Mouse (Mus musculus) lung, postnatal 10 days (tissue): Measurements from ENCODE around the gene Mfsd4b1.
"Not testable (repeated sequence)": the region's sequence is repeated elsewhere in the genome, so short reads cannot be mapped to it uniquely, and the experiment has no call there.

ENCODE experiments used
- DNase-seq: peaks from one replicate; pipeline ENCODE4 v3.0.0; 2021

The Mfsd4b1 gene

GRCm38 (mm10) chr10:40032897-40033296, 7.8 kb upstream of the Mfsd4b1 start:
- DNase-seq: no peak

GRCm38 (mm10) chr10:40030716-40031115, 5.6 kb upstream of the Mfsd4b1 start:
- no peak for DNase-seq

- no peak for DNase-seq
Measured at GRCm38 (mm10) chr10:40029610-40030009, 4.5 kb upstream of the Mfsd4b1 start.

- peak; percentile 29 for DNase-seq
Measured at GRCm38 (mm10) chr10:40028091-40028490, 3.0 kb upstream of the Mfsd4b1 start.

DNA sequence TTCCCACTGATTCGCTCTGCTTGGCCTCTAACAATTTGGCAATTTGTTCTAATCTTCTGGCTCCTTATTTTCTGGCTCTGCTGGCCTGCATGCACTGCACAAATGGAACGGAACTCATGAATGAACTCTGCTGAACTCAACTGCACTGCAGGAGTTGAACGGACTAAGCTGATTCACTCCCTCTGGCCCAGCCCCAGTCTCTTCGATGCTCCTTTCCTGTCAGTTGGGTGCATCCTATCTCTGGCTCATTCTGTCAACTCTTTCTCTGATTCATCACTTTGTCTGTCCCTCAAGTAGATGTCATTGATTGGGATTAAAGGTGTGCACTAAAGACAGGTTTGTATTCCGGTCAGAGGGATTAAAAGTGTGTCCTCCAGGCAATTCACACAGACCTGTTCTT, 1.5 kb upstream of the Mfsd4b1 start:
- no peak for DNase-seq

- no peak for DNase-seq
Measured at GRCm38 (mm10) chr10:40025560-40025959, 492 bp upstream of the Mfsd4b1 start.

GRCm38 (mm10) chr10:40020401-40020800, 4.7 kb downstream of the Mfsd4b1 start:
- no peak for DNase-seq

DNA sequence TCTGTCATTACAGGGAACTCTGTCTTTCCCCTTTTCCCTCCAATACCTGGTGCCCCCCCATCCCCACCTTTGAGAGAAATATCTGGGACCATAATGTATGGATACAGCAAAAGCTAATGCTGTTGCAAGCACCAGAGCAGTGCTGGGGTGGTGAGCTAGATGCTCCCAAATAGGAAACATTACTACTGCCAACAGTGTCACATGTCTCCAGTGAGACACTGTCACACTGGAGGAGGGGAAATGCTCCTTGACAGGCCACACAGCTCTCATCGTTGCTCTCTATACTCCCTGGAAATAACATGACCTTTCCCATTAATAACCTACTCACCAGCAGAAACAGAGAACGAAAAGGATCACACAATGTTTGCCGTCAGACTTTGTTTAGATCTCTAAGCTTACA, 5.6 kb downstream of the Mfsd4b1 start:
- DNase-seq: no peak

DNA sequence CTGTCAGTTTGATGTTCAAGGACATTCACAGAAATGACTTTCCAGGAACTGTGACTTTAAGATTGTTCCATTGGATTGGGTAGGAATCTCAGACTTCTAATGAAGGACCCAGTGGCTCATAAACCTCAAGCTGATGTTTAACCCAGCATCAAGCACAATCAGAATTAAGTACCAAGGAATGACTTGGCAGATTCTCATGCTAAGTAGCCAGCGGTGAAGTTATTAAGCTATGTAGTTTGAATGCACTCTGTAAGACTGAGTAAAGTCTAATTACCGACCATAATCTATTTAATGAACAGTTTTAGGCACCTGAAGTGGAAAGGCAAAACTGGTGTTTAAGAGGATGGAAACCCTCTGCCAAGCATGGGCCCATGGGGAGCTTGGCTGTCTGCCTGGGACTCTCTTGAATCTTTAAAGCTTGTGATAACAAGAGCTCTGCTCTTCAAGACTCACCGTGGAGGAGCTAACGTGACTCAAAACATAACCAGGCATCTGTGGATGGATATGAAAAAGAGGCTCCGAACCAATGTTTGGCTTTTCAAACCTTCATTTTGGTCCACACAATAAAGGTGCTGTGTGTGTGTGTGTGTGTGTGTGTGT, 6.7 kb downstream of the Mfsd4b1 start:
- no peak for DNase-seq

DNA sequence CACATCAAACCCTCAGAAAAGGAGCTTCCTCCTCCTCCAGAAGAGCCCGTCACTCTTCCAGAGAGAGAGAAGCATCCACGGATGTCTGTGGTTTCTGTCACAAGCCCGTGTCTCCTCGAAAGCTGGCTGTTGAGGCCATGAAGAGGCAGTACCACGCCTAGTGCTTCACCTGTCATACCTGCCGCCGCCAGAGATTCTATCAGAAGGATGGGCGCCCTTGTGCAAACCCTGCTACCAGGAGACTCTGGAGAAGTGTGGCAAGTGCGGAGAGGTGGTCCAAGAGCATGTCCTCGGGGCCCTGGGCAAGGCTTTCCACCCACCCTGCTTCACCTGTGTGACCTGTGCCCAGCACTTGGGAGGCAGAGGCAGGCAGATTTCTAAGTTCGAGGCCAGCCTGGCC, 15.5 kb downstream of the Mfsd4b1 start:
- DNase-seq: no peak

GRCm38 (mm10) chr10:40008847-40009246, 16.2 kb downstream of the Mfsd4b1 start:
- DNase-seq: not testable (repeated sequence)

GRCm38 (mm10) chr10:40007953-40008352, 17.1 kb downstream of the Mfsd4b1 start:
- DNase-seq: no peak

DNA sequence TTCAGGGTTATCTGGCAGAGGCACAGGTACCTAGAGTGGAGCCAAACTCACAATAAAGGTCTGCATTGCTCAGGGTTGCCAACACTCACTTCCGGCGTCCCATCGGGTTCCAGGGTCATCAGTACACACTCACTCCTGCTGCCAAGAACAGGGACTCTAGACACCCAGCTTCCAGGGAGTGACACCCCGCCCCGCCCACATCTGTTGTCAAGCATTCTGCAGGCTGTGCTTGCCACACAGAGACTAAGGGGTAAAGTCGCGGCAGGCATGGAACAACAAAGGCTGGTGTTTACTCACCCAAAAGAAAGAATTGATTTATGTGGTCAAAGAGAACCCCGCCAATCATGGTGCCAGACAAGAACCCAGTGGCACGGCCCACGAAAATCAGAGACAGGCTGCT, 18.1 kb downstream of the Mfsd4b1 start:
- DNase-seq: peak; percentile 11

DNA sequence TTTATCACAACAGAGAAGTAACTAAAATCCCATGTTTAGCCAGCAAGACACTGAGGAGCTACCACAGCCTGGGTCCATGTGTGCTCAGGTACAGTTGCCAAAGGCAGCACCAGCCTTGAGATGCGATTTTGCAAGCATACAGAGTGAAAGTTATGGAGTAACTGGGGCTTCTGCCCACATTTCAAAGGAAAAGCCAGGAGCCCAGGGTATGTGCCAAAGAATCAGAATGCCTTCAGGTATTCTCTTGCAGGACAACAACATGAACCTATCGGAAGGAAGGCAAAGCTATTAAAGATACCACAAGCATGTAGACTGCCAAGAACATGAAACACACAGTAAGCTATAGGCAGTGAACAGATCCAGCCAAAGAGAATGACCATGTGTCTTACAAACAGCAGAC, 24.3 kb downstream of the Mfsd4b1 start:
- no peak for DNase-seq

- DNase-seq: no peak
Measured at GRCm38 (mm10) chr10:39991155-39991554, 33.9 kb downstream of the Mfsd4b1 start.

- DNase-seq: no peak
Measured at GRCm38 (mm10) chr10:39986466-39986865, 38.6 kb downstream of the Mfsd4b1 start, which contains the start of gene Mfsd4b5. TSS of gene Mfsd4b5 (minus strand) at chr10:39986646.

- DNase-seq: no peak
Measured at GRCm38 (mm10) chr10:39982604-39983003, 42.5 kb downstream of the Mfsd4b1 start.

DNA sequence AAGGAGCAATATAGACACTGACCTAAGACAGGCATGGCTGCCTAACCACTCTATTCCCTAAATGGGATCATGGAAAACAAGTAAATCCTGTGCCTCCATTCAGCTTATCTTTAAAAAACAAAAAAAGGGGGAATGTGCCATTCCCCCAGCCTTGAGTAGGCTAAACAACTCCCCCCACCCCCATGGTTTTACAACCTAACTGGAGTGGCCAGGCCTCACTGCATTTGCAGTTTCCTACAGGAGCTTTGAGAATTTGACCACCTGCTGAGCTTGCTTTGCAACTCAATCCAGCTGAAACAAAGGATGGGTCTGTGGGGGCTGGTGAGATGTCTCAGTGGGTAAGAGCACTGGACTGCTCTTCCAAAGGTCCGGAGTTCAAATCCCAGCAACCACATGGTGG, 46.8 kb downstream of the Mfsd4b1 start:
- DNase-seq: no peak

DNA sequence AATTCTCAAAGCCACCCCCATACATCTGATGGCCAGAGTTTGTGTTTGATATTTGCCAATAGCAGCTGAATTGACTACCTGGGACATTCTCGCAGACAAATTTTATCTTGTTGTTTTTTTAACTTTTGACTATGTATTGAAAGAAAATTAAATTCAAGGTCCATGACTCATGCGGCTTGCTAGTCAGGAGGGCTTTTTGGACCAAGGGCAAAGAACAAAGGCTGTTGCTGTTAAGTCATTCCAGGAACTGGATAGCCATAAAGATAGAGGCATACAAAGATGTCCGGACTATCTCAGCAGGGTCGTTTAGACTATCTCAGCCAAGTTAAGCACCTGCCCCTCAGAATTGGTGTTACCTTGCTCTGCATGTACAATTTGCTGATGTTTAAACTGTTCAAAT, 47.7 kb downstream of the Mfsd4b1 start:
- no peak for DNase-seq

DNA sequence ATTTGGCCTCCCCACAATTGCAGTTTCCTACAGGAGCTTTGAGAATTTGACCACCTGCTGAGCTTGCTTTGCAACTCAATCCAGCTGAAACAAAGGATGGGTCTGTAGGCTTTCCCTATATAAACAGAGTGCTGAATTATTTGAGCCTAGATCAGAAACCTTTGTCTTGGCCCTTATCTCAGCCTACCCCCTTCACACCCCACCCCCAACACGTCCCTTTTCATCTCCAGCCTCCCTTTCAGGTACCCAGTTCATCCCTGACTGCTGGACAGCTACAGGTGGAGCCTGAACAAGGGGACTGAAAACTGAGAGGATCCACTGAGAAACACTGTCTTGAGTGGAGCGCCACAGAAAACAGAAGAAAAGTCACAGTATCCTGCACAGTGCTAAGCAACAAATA, 49.3 kb downstream of the Mfsd4b1 start:
- no peak for DNase-seq

- no peak for DNase-seq
Measured at GRCm38 (mm10) chr10:39974982-39975381, 50.1 kb downstream of the Mfsd4b1 start.

- peak; percentile 18 for DNase-seq
Measured at GRCm38 (mm10) chr10:39967512-39967911, 57.6 kb downstream of the Mfsd4b1 start.

DNA sequence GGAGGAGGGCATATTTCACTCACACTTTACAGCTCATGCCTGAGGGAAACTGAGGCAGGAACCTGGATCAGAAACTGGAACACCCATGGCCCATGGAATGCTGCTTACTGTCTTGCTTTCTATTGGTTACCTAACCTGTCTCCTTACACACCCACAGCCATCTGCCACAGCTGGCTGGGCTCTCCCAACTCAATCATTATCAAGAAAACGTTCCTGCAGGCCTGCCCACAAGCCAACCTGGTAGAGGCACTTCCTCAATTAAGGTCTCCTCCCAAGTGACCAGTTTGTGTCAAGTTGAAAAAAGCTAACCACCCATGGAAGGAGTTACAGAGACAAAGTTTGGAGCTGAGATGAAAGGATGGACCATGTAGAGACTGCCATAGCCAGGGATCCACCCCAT, 63.2 kb downstream of the Mfsd4b1 start:
- DNase-seq: no peak

- DNase-seq: no peak
Measured at GRCm38 (mm10) chr10:39960441-39960822, 64.6 kb downstream of the Mfsd4b1 start.

- peak; percentile 99 for DNase-seq
Measured at GRCm38 (mm10) chr10:39959761-39960440, 65.2 kb downstream of the Mfsd4b1 start, which contains the start of gene Mfsd4b3. TSS of gene Mfsd4b3 (minus strand) at chr10:39960153.
